In the genomic region with DNA sequence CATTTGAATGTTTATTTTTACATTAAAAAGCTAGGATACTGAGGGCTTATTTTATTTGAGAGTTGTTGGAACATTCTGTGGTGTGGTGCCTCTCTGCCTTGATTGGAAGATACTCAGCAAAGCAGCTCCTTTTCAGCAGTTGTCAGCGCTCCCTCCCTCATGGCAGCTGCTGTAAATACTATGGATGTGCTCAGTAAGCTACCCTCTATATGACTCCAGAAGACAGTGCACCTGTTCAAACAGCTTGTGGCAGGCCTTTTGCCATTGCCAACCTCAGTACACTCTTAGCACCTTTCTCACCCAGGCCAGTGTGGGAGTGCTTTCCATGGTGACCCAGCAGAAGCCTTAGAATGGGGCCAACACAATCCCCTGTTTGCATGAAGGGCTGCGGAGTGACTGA, we compare ENCODE assay signal across 28 mouse cellular contexts. TPM values are rescaled to one million over a fixed set of nuclear protein-coding genes. Genes with fewer than 3 reads are reported as not detected.
"Had no signal": no experiment of that assay in that cellular context is flagged by ENCODE, and none has a peak within 500 bp of the region (broad histone marks: within the 10 kb centered on the region; RNA-seq: fewer than 3 reads in every experiment).

No protein-coding gene starts in this region.

- H3K4me1 ChIP-seq: embryonic facial prominence, embryonic 12.5 days; embryonic facial prominence, embryonic 13.5 days; embryonic facial prominence, embryonic 15.5 days; forebrain, embryonic 10.5 days; forebrain, embryonic 12.5 days; forebrain, embryonic 13.5 days; forebrain, embryonic 15.5 days had no signal

- H3K36me3 ChIP-seq: embryonic facial prominence, embryonic 12.5 days; embryonic facial prominence, embryonic 13.5 days; embryonic facial prominence, embryonic 15.5 days; forebrain, embryonic 10.5 days; forebrain, embryonic 12.5 days; forebrain, embryonic 15.5 days had no signal

- H3K9me3 ChIP-seq: embryonic facial prominence, embryonic 12.5 days; embryonic facial prominence, embryonic 13.5 days; embryonic facial prominence, embryonic 15.5 days; forebrain, embryonic 10.5 days; forebrain, embryonic 12.5 days; forebrain, embryonic 13.5 days; forebrain, embryonic 15.5 days had no signal

- DNase-seq: cerebellum, adult 2 months; cerebellum, adult 8-10 months; cerebellum, adult 9-10 months; cerebellum, adult 9-11 months; cerebellum, postnatal 10 days; cerebellum, postnatal 14 days; cerebellum, postnatal 25 days; cerebellum, postnatal 36 days; embryo, embryonic 11 days; forebrain, postnatal 0 days; gastrocnemius, adult 2 months; gastrocnemius, postnatal 10 days; gastrocnemius, postnatal 14 days; gastrocnemius, postnatal 25 days; gastrocnemius, postnatal 36 days; heart, adult 11 months; heart, adult 18-20 months; heart, adult 2 months had no signal

- H3K9ac ChIP-seq: embryonic facial prominence, embryonic 12.5 days; embryonic facial prominence, embryonic 13.5 days; embryonic facial prominence, embryonic 15.5 days; forebrain, embryonic 12.5 days; forebrain, embryonic 13.5 days; forebrain, embryonic 15.5 days; forebrain, postnatal 0 days had no signal

- ATAC-seq: forebrain, embryonic 13.5 days; forebrain, embryonic 14.5 days; forebrain, embryonic 15.5 days; forebrain, embryonic 16.5 days; forebrain, postnatal 0 days had no signal

- H3K4me3 ChIP-seq: embryonic facial prominence, embryonic 12.5 days; embryonic facial prominence, embryonic 13.5 days; embryonic facial prominence, embryonic 15.5 days; erythroblast, embryonic 14.5 days; forebrain, embryonic 10.5 days; forebrain, embryonic 12.5 days; forebrain, embryonic 13.5 days; forebrain, embryonic 15.5 days; gastrocnemius, adult 2 months; heart, adult 2 months had no signal

- H3K4me2 ChIP-seq: embryonic facial prominence, embryonic 12.5 days; embryonic facial prominence, embryonic 13.5 days; embryonic facial prominence, embryonic 15.5 days; forebrain, embryonic 12.5 days; forebrain, embryonic 13.5 days; forebrain, embryonic 15.5 days had no signal

- H3K27ac ChIP-seq: embryonic facial prominence, embryonic 12.5 days; embryonic facial prominence, embryonic 13.5 days; embryonic facial prominence, embryonic 15.5 days; forebrain, embryonic 10.5 days; forebrain, embryonic 12.5 days; forebrain, embryonic 13.5 days; forebrain, embryonic 15.5 days; gastrocnemius, adult 2 months; heart, adult 2 months had no signal

- H3K27me3 ChIP-seq: embryonic facial prominence, embryonic 12.5 days; embryonic facial prominence, embryonic 15.5 days; forebrain, embryonic 12.5 days; forebrain, embryonic 13.5 days; forebrain, embryonic 15.5 days had no signal

RNA-seq across cellular contexts. Expression of gene Ccdc73, which starts 32.4 kb away (rescaled TPM):
- total RNA-seq: forebrain, postnatal 0 days had no signal
- polyA plus RNA-seq: erythroblast, embryonic 14.5 days had no signal

RNA-seq across cellular contexts. Expression of gene Prrg4, which starts 50.3 kb away (rescaled TPM):
- polyA plus RNA-seq: erythroblast, embryonic 14.5 days had no signal
